Mouse (Mus musculus) ovary, adult 18-20 months (tissue): Measurements from ENCODE around the gene 9530068E07Rik.
"Not testable (repeated sequence)": the region's sequence is repeated elsewhere in the genome, so short reads cannot be mapped to it uniquely, and the experiment has no call there.

Source experiments
- DNase-seq: peaks from one replicate; pipeline ENCODE4 v3.0.0; 2022; ENCODE audit warnings: low spot score, mixed read lengths

Gene 9530068E07Rik

GRCm38 (mm10) chr11:52373841-52374240 lies 22.4 kb upstream of the 9530068E07Rik start:
- DNase-seq, result no peak

GRCm38 (mm10) chr11:52374340-52374739 lies 21.9 kb upstream of the 9530068E07Rik start:
- peak; percentile 20 for DNase-seq

GRCm38 (mm10) chr11:52377579-52377978 lies 18.6 kb upstream of the 9530068E07Rik start:
- peak; percentile 41 for DNase-seq

GRCm38 (mm10) chr11:52379241-52379640 lies 17.0 kb upstream of the 9530068E07Rik start:
- no peak for DNase-seq

- DNase-seq, result no peak
Measured at GRCm38 (mm10) chr11:52383741-52384140, 12.5 kb upstream of the 9530068E07Rik start.

- no peak for DNase-seq
Measured at GRCm38 (mm10) chr11:52384667-52385066, 11.6 kb upstream of the 9530068E07Rik start.

GRCm38 (mm10) chr11:52386892-52387291 lies 9.3 kb upstream of the 9530068E07Rik start:
- no peak for DNase-seq

GRCm38 (mm10) chr11:52388150-52388549 lies 8.1 kb upstream of the 9530068E07Rik start:
- no peak for DNase-seq

- not testable (repeated sequence) for DNase-seq
Measured at GRCm38 (mm10) chr11:52388979-52389378, 7.2 kb upstream of the 9530068E07Rik start.

GRCm38 (mm10) chr11:52389933-52390332 lies 6.3 kb upstream of the 9530068E07Rik start:
- DNase-seq, result no peak

GRCm38 (mm10) chr11:52394494-52394893 lies 1.7 kb upstream of the 9530068E07Rik start:
- no peak for DNase-seq

GRCm38 (mm10) chr11:52395343-52395742 lies 885 bp upstream of the 9530068E07Rik start:
- no peak for DNase-seq

GRCm38 (mm10) chr11:52396597-52397188 lies 465 bp downstream of the 9530068E07Rik start:
- no peak for DNase-seq

GRCm38 (mm10) chr11:52397385-52397987 lies 1.3 kb downstream of the 9530068E07Rik start:
- no peak for DNase-seq

- DNase-seq, result no peak
Measured at GRCm38 (mm10) chr11:52401476-52401875, 5.2 kb downstream of the 9530068E07Rik start.

GRCm38 (mm10) chr11:52402566-52402965 lies 6.3 kb downstream of the 9530068E07Rik start:
- no peak for DNase-seq

GRCm38 (mm10) chr11:52404209-52404608 lies 8.0 kb downstream of the 9530068E07Rik start:
- no peak for DNase-seq

- DNase-seq, result no peak
Measured at GRCm38 (mm10) chr11:52405196-52405688, 9.0 kb downstream of the 9530068E07Rik start.

GRCm38 (mm10) chr11:52409316-52409715 lies 13.1 kb downstream of the 9530068E07Rik start:
- DNase-seq, result no peak

- no peak for DNase-seq
Measured at GRCm38 (mm10) chr11:52418358-52418757, 22.1 kb downstream of the 9530068E07Rik start.

- no peak for DNase-seq
Measured at GRCm38 (mm10) chr11:52419246-52419645, 23.0 kb downstream of the 9530068E07Rik start.

GRCm38 (mm10) chr11:52419861-52420260 lies 23.6 kb downstream of the 9530068E07Rik start:
- no peak for DNase-seq

- no peak for DNase-seq
Measured at GRCm38 (mm10) chr11:52420296-52421052, 24.2 kb downstream of the 9530068E07Rik start.
